In genomic region chr1:73957428-73957827, GRCm38 (mm10) we compare ENCODE assay signal across 19 mouse cellular contexts.
A peak's percentile ranks its signal among the peaks of the same experiment; 100 is the strongest.
DNase-seq lines count a peak whose midpoint lies in the region; ATAC-seq and TF ChIP-seq lines count a peak whose summit lies in the region.
"Had no signal": no experiment of that assay in that cellular context is flagged by ENCODE, and none has a peak within 500 bp of the region (broad histone marks: within the 10 kb centered on the region; RNA-seq: fewer than 3 reads in every experiment).

No protein-coding gene starts in this region.

- H3K27ac ChIP-seq in hindbrain, embryonic 14.5 days = 0 out of 2 replicates have a peak overlapping the region, but pooled peaks have one; percentile 1
- no peak overlapping the region for H3K27ac ChIP-seq in hindbrain, postnatal 0 days
- H3K27ac ChIP-seq in brown adipose tissue, adult 24 weeks (replicated peaks; ENCODE audit: low read depth, low read length) = peak overlapping the region; percentile 28
- H3K27ac ChIP-seq in lung, postnatal 0 days (ENCODE audit: low read length) = peak overlapping the region; percentile 63
- H3K27ac ChIP-seq in midbrain, embryonic 14.5 days (replicated peaks; ENCODE audit: low read depth, low read length) = no peak overlapping the region
- H3K27ac ChIP-seq: embryonic facial prominence, embryonic 15.5 days; forebrain, embryonic 12.5 days; hindbrain, embryonic 15.5 days; liver, embryonic 13.5 days; midbrain, embryonic 12.5 days; neural tube, embryonic 15.5 days had no signal

- 82% methylated on average over 4 of the region's 4 CpGs for WGBS in hindbrain, embryonic 14.5 days
- WGBS in hindbrain, postnatal 0 days = 87% methylated on average over 4 of the region's 4 CpGs
- WGBS in lung, postnatal 0 days = 55% methylated on average over 4 of the region's 4 CpGs
- 86% methylated on average over 4 of the region's 4 CpGs for WGBS in midbrain, embryonic 14.5 days

- H3K4me2 ChIP-seq in hindbrain, embryonic 14.5 days (replicated peaks) = no peak overlapping the region
- no peak overlapping the region for H3K4me2 ChIP-seq in hindbrain, postnatal 0 days (ENCODE audit: low read depth, low read length)
- H3K4me2 ChIP-seq in lung, postnatal 0 days (replicated peaks; ENCODE audit: low read depth, low read length) = no peak overlapping the region
- no peak overlapping the region for H3K4me2 ChIP-seq in midbrain, embryonic 14.5 days (ENCODE audit: low read length)
- H3K4me2 ChIP-seq: embryonic facial prominence, embryonic 15.5 days; forebrain, embryonic 12.5 days; hindbrain, embryonic 15.5 days; liver, embryonic 13.5 days; midbrain, embryonic 12.5 days; neural tube, embryonic 15.5 days had no signal

- TF ChIP-seq CTCF in hindbrain, postnatal 0 days (IDR thresholded peaks at IDR 0.05; ENCODE audit: low read depth) = no peak
- TF ChIP-seq CTCF in lung, postnatal 0 days (IDR thresholded peaks at IDR 0.05) = no peak

- ATAC-seq in hindbrain, embryonic 14.5 days (ENCODE audit: low FRiP score) = no peak
- ATAC-seq in hindbrain, postnatal 0 days = no peak
- ATAC-seq in lung, postnatal 0 days = no peak
- no peak for ATAC-seq in midbrain, embryonic 14.5 days (ENCODE audit: low FRiP score, low TSS enrichment)

- no peaks in the 10 kb centered on the region for H3K27me3 ChIP-seq in hindbrain, embryonic 14.5 days (ENCODE audit: control insufficient read depth, insufficient read depth, low read length)
- no peaks in the 10 kb centered on the region for H3K27me3 ChIP-seq in hindbrain, postnatal 0 days (ENCODE audit: insufficient read depth, low read length)
- no peaks in the 10 kb centered on the region for H3K27me3 ChIP-seq in lung, postnatal 0 days (replicated peaks; ENCODE audit: insufficient read depth, low read length)
- no peaks in the 10 kb centered on the region for H3K27me3 ChIP-seq in midbrain, embryonic 14.5 days (ENCODE audit: control insufficient read depth, insufficient read depth, low read length)
- H3K27me3 ChIP-seq: CH12.LX; embryonic facial prominence, embryonic 15.5 days; forebrain, embryonic 12.5 days; hindbrain, embryonic 15.5 days; liver, embryonic 13.5 days; midbrain, embryonic 12.5 days; neural tube, embryonic 15.5 days had no signal

- no peak overlapping the region for H3K4me3 ChIP-seq in hindbrain, embryonic 14.5 days (replicated peaks; ENCODE audit: low read length)
- no peak overlapping the region for H3K4me3 ChIP-seq in hindbrain, postnatal 0 days (ENCODE audit: low read length)
- no peak overlapping the region for H3K4me3 ChIP-seq in brown adipose tissue, adult 24 weeks (ENCODE audit: insufficient read depth, low read depth, low read length)
- H3K4me3 ChIP-seq in lung, postnatal 0 days (ENCODE audit: low read depth, low read length) = no peak overlapping the region
- H3K4me3 ChIP-seq in midbrain, embryonic 14.5 days (replicated peaks; ENCODE audit: low read depth, low read length) = no peak overlapping the region
- H3K4me3 ChIP-seq: embryonic facial prominence, embryonic 15.5 days; forebrain, embryonic 12.5 days; hindbrain, embryonic 15.5 days; liver, embryonic 13.5 days; midbrain, embryonic 12.5 days; neural tube, embryonic 15.5 days had no signal

- DNase-seq in heart, adult 11 months = peak; percentile 93
- no peak for DNase-seq in heart, adult 9 months (ENCODE audit: low spot score in 2 of 2)
- DNase-seq in hindbrain, embryonic 14.5 days (ENCODE audit: low spot score) = no peak
- DNase-seq in hindbrain, postnatal 0 days (ENCODE audit: low spot score) = no peak
- DNase-seq in lung, postnatal 0 days (ENCODE audit: low spot score) = peak; percentile 62
- no peak for DNase-seq in yolk sac, embryonic 10.5 days (ENCODE audit: low spot score)
- DNase-seq in midbrain, embryonic 14.5 days = no peak
- DNase-seq: cerebellum, adult 9-11 months; embryo, embryonic 11 days; left cerebral cortex, postnatal 4 days; liver, embryonic 13.5 days; thymus, adult 18-20 months had no signal

- peaks cover 9% of the 10 kb centered on the region for H3K4me1 ChIP-seq in hindbrain, embryonic 14.5 days (replicated peaks; ENCODE audit: control insufficient read depth, insufficient read depth, low read length)
- peaks cover 10% of the 10 kb centered on the region; the same call in 1 of the 2 replicates for H3K4me1 ChIP-seq in hindbrain, postnatal 0 days (ENCODE audit: insufficient read depth, low read length)
- H3K4me1 ChIP-seq in brown adipose tissue, adult 24 weeks (ENCODE audit: control insufficient read depth, insufficient read depth, insufficient read length, low read length) = peaks cover 40% of the 10 kb centered on the region
- peaks cover 67% of the 10 kb centered on the region for H3K4me1 ChIP-seq in lung, postnatal 0 days (ENCODE audit: insufficient read depth, low read depth, low read length)
- peaks cover 3% of the 10 kb centered on the region; the same call in 1 of the 2 replicates for H3K4me1 ChIP-seq in midbrain, embryonic 14.5 days (ENCODE audit: control insufficient read depth, insufficient read depth, low read length)

- H3K9me3 ChIP-seq in hindbrain, embryonic 14.5 days (ENCODE audit: control insufficient read depth, low read length) = no peaks in the 10 kb centered on the region
- H3K9me3 ChIP-seq in hindbrain, postnatal 0 days (ENCODE audit: low read length) = no peaks in the 10 kb centered on the region
- no peaks in the 10 kb centered on the region for H3K9me3 ChIP-seq in lung, postnatal 0 days (ENCODE audit: low read length)
- no peaks in the 10 kb centered on the region for H3K9me3 ChIP-seq in midbrain, embryonic 14.5 days (ENCODE audit: control insufficient read depth, low read length)
- H3K9me3 ChIP-seq: embryonic facial prominence, embryonic 15.5 days; forebrain, embryonic 12.5 days; hindbrain, embryonic 15.5 days; liver, embryonic 13.5 days; midbrain, embryonic 12.5 days; neural tube, embryonic 15.5 days had no signal

- H3K9ac ChIP-seq in hindbrain, embryonic 14.5 days = no peak overlapping the region
- no peak overlapping the region for H3K9ac ChIP-seq in hindbrain, postnatal 0 days (replicated peaks; ENCODE audit: low read length)
- H3K9ac ChIP-seq in lung, postnatal 0 days (replicated peaks; ENCODE audit: low read depth) = no peak overlapping the region
- no peak overlapping the region for H3K9ac ChIP-seq in midbrain, embryonic 14.5 days (replicated peaks; ENCODE audit: low read length)
- H3K9ac ChIP-seq: embryonic facial prominence, embryonic 15.5 days; forebrain, embryonic 12.5 days; hindbrain, embryonic 15.5 days; liver, embryonic 13.5 days; midbrain, embryonic 12.5 days; neural tube, embryonic 15.5 days had no signal

- H3K36me3 ChIP-seq in hindbrain, embryonic 14.5 days (replicated peaks; ENCODE audit: control insufficient read depth, insufficient read depth) = no peaks in the 10 kb centered on the region
- no peaks in the 10 kb centered on the region for H3K36me3 ChIP-seq in hindbrain, postnatal 0 days (ENCODE audit: insufficient read depth, low read length)
- H3K36me3 ChIP-seq in lung, postnatal 0 days (ENCODE audit: insufficient read depth, low read length) = peaks cover 38% of the 10 kb centered on the region
- H3K36me3 ChIP-seq in midbrain, embryonic 14.5 days (ENCODE audit: control insufficient read depth, insufficient read depth, low read length) = no peaks in the 10 kb centered on the region
- H3K36me3 ChIP-seq: hindbrain, embryonic 15.5 days; midbrain, embryonic 12.5 days; neural tube, embryonic 15.5 days had no signal

- no peak for TF ChIP-seq EP300 in lung, postnatal 0 days (IDR thresholded peaks at IDR 0.05)

Comparison
In these comparisons a context has a peak if more than half of its experiments do, and no peak if none do; other contexts are left out.
1. DNase-seq: peak in heart, adult 11 months (single experiment) and lung, postnatal 0 days (single experiment); none in heart, adult 9 months (0 of 2), hindbrain, embryonic 14.5 days (single experiment), hindbrain, postnatal 0 days (single experiment), yolk sac, embryonic 10.5 days (single experiment) and midbrain, embryonic 14.5 days (single experiment).
2. H3K27ac ChIP-seq: peak in hindbrain, embryonic 14.5 days (single experiment), brown adipose tissue, adult 24 weeks (single experiment) and lung, postnatal 0 days (single experiment); none in hindbrain, postnatal 0 days (single experiment) and midbrain, embryonic 14.5 days (single experiment).